ENCODE assay signal across 17 mouse cellular contexts in the genomic region with DNA sequence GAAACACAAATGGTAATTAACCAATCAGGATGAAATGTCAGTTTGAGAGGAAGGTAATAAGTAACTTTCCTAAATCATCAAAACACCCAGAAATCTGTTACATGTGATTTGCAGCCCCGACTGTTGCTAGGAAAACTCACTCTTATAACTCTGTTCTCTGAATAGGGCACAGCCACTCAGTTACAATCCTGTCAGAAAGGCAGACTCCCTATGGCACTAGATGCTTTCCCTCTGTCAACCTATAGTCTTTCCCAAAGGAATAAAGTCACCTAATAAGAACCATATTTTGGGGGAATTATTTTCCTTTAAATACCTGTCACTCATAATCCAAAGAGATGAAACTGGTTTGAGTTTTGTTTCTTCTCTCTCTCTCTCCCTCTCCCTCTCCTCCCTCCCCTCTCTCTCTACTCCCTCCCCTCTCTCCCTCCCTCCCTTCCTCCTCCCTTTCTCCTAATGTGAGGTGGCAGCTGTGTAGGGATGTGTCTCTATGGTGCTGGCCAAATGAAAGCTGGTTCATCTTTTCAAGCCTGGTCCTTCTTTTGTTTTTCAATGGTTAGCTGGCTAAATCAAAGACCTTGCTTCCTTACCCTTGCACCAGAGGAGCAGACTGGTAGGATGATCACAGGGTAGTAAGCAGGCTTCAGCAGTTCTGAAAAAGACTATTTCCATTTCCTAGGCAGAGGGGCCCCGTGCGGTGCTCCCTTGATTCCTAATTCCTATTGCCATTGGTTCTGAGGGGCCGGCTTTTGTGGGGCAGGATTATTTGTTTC.
DNase-seq lines count a peak whose midpoint lies in the region; ATAC-seq and TF ChIP-seq lines count a peak whose summit lies in the region.
"Had no signal": no experiment of that assay in that cellular context is flagged by ENCODE, and none has a peak within 500 bp of the region (broad histone marks: within the 10 kb centered on the region; RNA-seq: fewer than 3 reads in every experiment).

No protein-coding gene starts in this region.

- WGBS in kidney, embryonic 15.5 days = 33% methylated on average over 4 of the region's 4 CpGs
- 5% methylated on average over 4 of the region's 4 CpGs for WGBS in forebrain, embryonic 15.5 days
- 11% methylated on average over 4 of the region's 4 CpGs for whole genome bisulfite sequencing in hindbrain, postnatal 0 days
- WGBS in neural tube, embryonic 15.5 days = 13% methylated on average over 4 of the region's 4 CpGs

- H3K27me3 ChIP-seq in kidney, embryonic 15.5 days = no peaks in the 10 kb centered on the region
- no peaks in the 10 kb centered on the region for H3K27me3 ChIP-seq in forebrain, embryonic 15.5 days
- H3K27me3 ChIP-seq in hindbrain, postnatal 0 days (ENCODE audit: insufficient read depth, low read length) = no peaks in the 10 kb centered on the region
- no peaks in the 10 kb centered on the region for H3K27me3 ChIP-seq in neural tube, embryonic 15.5 days (replicated peaks)

- no peak for DNase-seq in kidney, postnatal 36 days
- peak; percentile 3 for DNase-seq in hindbrain, postnatal 0 days (ENCODE audit: low spot score)
- DNase-seq in layer of hippocampus, adult 9-10 months (ENCODE audit: low spot score) = no peak
- DNase-seq in ovary, postnatal 36 days (ENCODE audit: low spot score) = no peak
- no peak for DNase-seq in kidney, adult 8-10 months
- DNase-seq: adrenal gland, postnatal 10 days; B cell, adult 2 months; cerebellum, postnatal 25 days; heart, adult 2 months; heart, postnatal 10 days; kidney, adult 11 months; liver; lung, embryonic 14.5 days; right cerebral cortex, postnatal 14 days had no signal

- H3K4me3 ChIP-seq in kidney, embryonic 15.5 days (replicated peaks) = no peak overlapping the region
- no peak overlapping the region for H3K4me3 ChIP-seq in forebrain, embryonic 15.5 days
- no peak overlapping the region for H3K4me3 ChIP-seq in hindbrain, postnatal 0 days (ENCODE audit: low read length)
- H3K4me3 ChIP-seq in neural tube, embryonic 15.5 days (replicated peaks) = no peak overlapping the region
- H3K4me3 ChIP-seq: heart, adult 2 months had no signal

- H3K9ac ChIP-seq in kidney, embryonic 15.5 days = no peak overlapping the region
- no peak overlapping the region for H3K9ac ChIP-seq in forebrain, embryonic 15.5 days (replicated peaks)
- H3K9ac ChIP-seq in hindbrain, postnatal 0 days (replicated peaks; ENCODE audit: low read length) = no peak overlapping the region
- no peak overlapping the region for H3K9ac ChIP-seq in neural tube, embryonic 15.5 days (replicated peaks)
- H3K9ac ChIP-seq: lung, embryonic 14.5 days had no signal

- H3K27ac ChIP-seq in kidney, embryonic 15.5 days = no peak overlapping the region
- peak overlapping the region; percentile 44 for H3K27ac ChIP-seq in forebrain, embryonic 15.5 days (replicated peaks)
- H3K27ac ChIP-seq in hindbrain, postnatal 0 days = no peak overlapping the region
- no peak overlapping the region for H3K27ac ChIP-seq in neural tube, embryonic 15.5 days (replicated peaks)
- H3K27ac ChIP-seq: heart, adult 2 months had no signal

- no peak for TF ChIP-seq CTCF in hindbrain, postnatal 0 days (IDR thresholded peaks at IDR 0.05; ENCODE audit: low read depth)

- H3K9me3 ChIP-seq in kidney, embryonic 15.5 days (replicated peaks) = no peaks in the 10 kb centered on the region
- no peaks in the 10 kb centered on the region for H3K9me3 ChIP-seq in forebrain, embryonic 15.5 days
- H3K9me3 ChIP-seq in hindbrain, postnatal 0 days (ENCODE audit: low read length) = no peaks in the 10 kb centered on the region
- no peaks in the 10 kb centered on the region for H3K9me3 ChIP-seq in neural tube, embryonic 15.5 days (replicated peaks)

- no peaks in the 10 kb centered on the region for H3K4me1 ChIP-seq in kidney, embryonic 15.5 days
- peaks cover 9% of the 10 kb centered on the region for H3K4me1 ChIP-seq in forebrain, embryonic 15.5 days
- H3K4me1 ChIP-seq in hindbrain, postnatal 0 days (ENCODE audit: insufficient read depth, low read length) = no peaks in the 10 kb centered on the region
- H3K4me1 ChIP-seq in neural tube, embryonic 15.5 days = no peaks in the 10 kb centered on the region

- H3K36me3 ChIP-seq in kidney, embryonic 15.5 days = no peaks in the 10 kb centered on the region
- no peaks in the 10 kb centered on the region for H3K36me3 ChIP-seq in forebrain, embryonic 15.5 days
- H3K36me3 ChIP-seq in hindbrain, postnatal 0 days (ENCODE audit: insufficient read depth, low read length) = no peaks in the 10 kb centered on the region
- H3K36me3 ChIP-seq in neural tube, embryonic 15.5 days = no peaks in the 10 kb centered on the region

- no peak overlapping the region for H3K4me2 ChIP-seq in kidney, embryonic 15.5 days
- no peak overlapping the region for H3K4me2 ChIP-seq in forebrain, embryonic 15.5 days (replicated peaks)
- no peak overlapping the region for H3K4me2 ChIP-seq in hindbrain, postnatal 0 days (ENCODE audit: low read depth, low read length)
- H3K4me2 ChIP-seq in neural tube, embryonic 15.5 days = no peak overlapping the region
- H3K4me2 ChIP-seq: lung, embryonic 14.5 days had no signal

- ATAC-seq in kidney, embryonic 15.5 days (replicated peaks; ENCODE audit: low FRiP score) = 0 out of 2 replicates have a peak, but pooled peaks have one; percentile 29
- peak; percentile 79 for ATAC-seq in forebrain, embryonic 15.5 days (replicated peaks)
- ATAC-seq in hindbrain, postnatal 0 days = no peak
- ATAC-seq in neural tube, embryonic 15.5 days (ENCODE audit: low FRiP score) = peak; percentile 28; the same call in 1 of the 2 replicates
